In the genomic region with DNA sequence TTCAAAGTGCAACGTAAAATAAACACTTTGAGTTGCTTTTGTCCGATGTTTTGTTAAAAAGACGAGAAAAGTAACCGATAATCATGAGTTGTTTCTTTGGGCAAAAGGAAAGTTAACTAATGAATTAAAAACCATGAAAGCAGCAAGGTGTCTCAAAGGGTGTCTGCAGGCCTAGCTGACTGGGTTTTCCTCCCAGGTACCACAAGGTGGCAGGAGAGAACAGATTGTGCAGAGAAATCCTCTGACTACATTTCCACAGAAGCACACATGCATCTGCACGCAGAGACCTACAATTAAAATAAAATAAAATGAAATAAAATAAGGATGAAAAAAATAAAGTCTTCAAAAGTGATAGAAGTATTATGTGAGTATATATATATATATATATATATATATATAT, we compare ENCODE assay signal across 8 mouse cellular contexts.
DNase-seq lines count a peak whose midpoint lies in the region; ATAC-seq and TF ChIP-seq lines count a peak whose summit lies in the region.

No protein-coding gene starts in this region.

- no peak for ATAC-seq in limb, embryonic 11.5 days (ENCODE audit: insufficient number of reproducible peaks, low FRiP score, low TSS enrichment, low read depth)
- peak; percentile 71; the same call in 1 of the 2 replicates for ATAC-seq in hindbrain, embryonic 13.5 days (ENCODE audit: low FRiP score)
- ATAC-seq in midbrain, embryonic 14.5 days (ENCODE audit: low FRiP score, low TSS enrichment), result no peak; the same call in 1 of the 2 replicates
- ATAC-seq in megakaryocyte-erythroid progenitor cell, adult 5-6 weeks (replicated peaks; ENCODE audit: low FRiP score, low TSS enrichment, poor library complexity, severe bottlenecking), result no peak

- no peak for TF ChIP-seq POLR2A in bone marrow, adult 2 months (IDR thresholded peaks at IDR 0.05; ENCODE audit: borderline replicate concordance, control insufficient read depth, low read depth, low read length)

- peak; percentile 13; the same call in 1 of the 2 replicates for TF ChIP-seq CTCF in bone marrow, adult 2 months (IDR thresholded peaks at IDR 0.05; ENCODE audit: control insufficient read depth, insufficient read depth, low read length)

- no peak overlapping the region for H3K27ac ChIP-seq in limb, embryonic 11.5 days (replicated peaks; ENCODE audit: low read depth, low read length)
- no peak overlapping the region for H3K27ac ChIP-seq in limb, embryonic 10.5 days
- H3K27ac ChIP-seq in bone marrow, adult 2 months (ENCODE audit: control insufficient read depth, insufficient read depth, low read depth, low read length, poor library complexity), result no peak overlapping the region
- no peak overlapping the region for H3K27ac ChIP-seq in hindbrain, embryonic 13.5 days
- no peak overlapping the region for H3K27ac ChIP-seq in midbrain, embryonic 14.5 days (replicated peaks; ENCODE audit: low read depth, low read length)

- no peaks in the 10 kb centered on the region for H3K4me1 ChIP-seq in limb, embryonic 11.5 days (ENCODE audit: control insufficient read depth, insufficient read depth, low read length)
- no peaks in the 10 kb centered on the region for H3K4me1 ChIP-seq in limb, embryonic 10.5 days
- no peaks in the 10 kb centered on the region for H3K4me1 ChIP-seq in bone marrow, adult 2 months (ENCODE audit: control insufficient read depth, insufficient read depth, low read length)
- H3K4me1 ChIP-seq in hindbrain, embryonic 13.5 days (replicated peaks), result no peaks in the 10 kb centered on the region
- H3K4me1 ChIP-seq in midbrain, embryonic 14.5 days (ENCODE audit: control insufficient read depth, insufficient read depth, low read length), result no peaks in the 10 kb centered on the region

- H3K4me3 ChIP-seq in limb, embryonic 11.5 days (ENCODE audit: low read depth, low read length), result no peak overlapping the region
- H3K4me3 ChIP-seq in limb, embryonic 10.5 days, result no peak overlapping the region
- H3K4me3 ChIP-seq in bone marrow, adult 2 months (replicated peaks; ENCODE audit: control insufficient read depth, low read depth, low read length), result no peak overlapping the region
- H3K4me3 ChIP-seq in hindbrain, embryonic 13.5 days, result no peak overlapping the region
- H3K4me3 ChIP-seq in midbrain, embryonic 14.5 days (replicated peaks; ENCODE audit: low read depth, low read length), result no peak overlapping the region

- no peak overlapping the region for H3K4me2 ChIP-seq in limb, embryonic 11.5 days (ENCODE audit: low read depth, severe bottlenecking)
- H3K4me2 ChIP-seq in hindbrain, embryonic 13.5 days, result no peak overlapping the region
- H3K4me2 ChIP-seq in midbrain, embryonic 14.5 days (ENCODE audit: low read length), result no peak overlapping the region

- DNase-seq in limb, embryonic 11.5 days (ENCODE audit: low spot score), result peak; percentile 36
- no peak for DNase-seq in limb, embryonic 10.5 days (ENCODE audit: low spot score)
- peak; percentile 77 for DNase-seq in midbrain, embryonic 14.5 days
- no peak for DNase-seq in spleen, postnatal 36 days (ENCODE audit: low spot score in 2 of 2)
- DNase-seq in thymus, postnatal 25 days, result no peak

- no peaks in the 10 kb centered on the region for H3K9me3 ChIP-seq in limb, embryonic 11.5 days (ENCODE audit: control insufficient read depth, low read length)
- H3K9me3 ChIP-seq in limb, embryonic 10.5 days (replicated peaks), result no peaks in the 10 kb centered on the region
- no peaks in the 10 kb centered on the region for H3K9me3 ChIP-seq in hindbrain, embryonic 13.5 days
- H3K9me3 ChIP-seq in midbrain, embryonic 14.5 days (ENCODE audit: control insufficient read depth, low read length), result no peaks in the 10 kb centered on the region

- no peak overlapping the region for H3K9ac ChIP-seq in limb, embryonic 11.5 days (ENCODE audit: low read length)
- H3K9ac ChIP-seq in hindbrain, embryonic 13.5 days, result no peak overlapping the region
- H3K9ac ChIP-seq in midbrain, embryonic 14.5 days (replicated peaks; ENCODE audit: low read length), result no peak overlapping the region

- WGBS in limb, embryonic 11.5 days, result 54% methylated on average over 5 of the region's 5 CpGs
- 56% methylated on average over 5 of the region's 5 CpGs for WGBS in limb, embryonic 10.5 days
- 53% methylated on average over 5 of the region's 5 CpGs for WGBS in bone marrow, adult 2 months
- WGBS in hindbrain, embryonic 13.5 days, result 46% methylated on average over 5 of the region's 5 CpGs
- 56% methylated on average over 5 of the region's 5 CpGs for WGBS in midbrain, embryonic 14.5 days

- no peaks in the 10 kb centered on the region for H3K27me3 ChIP-seq in limb, embryonic 11.5 days (ENCODE audit: control insufficient read depth, insufficient read depth, low read length)
- H3K27me3 ChIP-seq in limb, embryonic 10.5 days (ENCODE audit: low read depth, poor library complexity, severe bottlenecking), result no peaks in the 10 kb centered on the region
- no peaks in the 10 kb centered on the region for H3K27me3 ChIP-seq in hindbrain, embryonic 13.5 days
- H3K27me3 ChIP-seq in midbrain, embryonic 14.5 days (ENCODE audit: control insufficient read depth, insufficient read depth, low read length), result no peaks in the 10 kb centered on the region

- H3K36me3 ChIP-seq in limb, embryonic 11.5 days (ENCODE audit: control insufficient read depth, insufficient read depth, low read length), result no peaks in the 10 kb centered on the region
- H3K36me3 ChIP-seq in limb, embryonic 10.5 days, result no peaks in the 10 kb centered on the region
- H3K36me3 ChIP-seq in hindbrain, embryonic 13.5 days, result no peaks in the 10 kb centered on the region
- no peaks in the 10 kb centered on the region for H3K36me3 ChIP-seq in midbrain, embryonic 14.5 days (ENCODE audit: control insufficient read depth, insufficient read depth, low read length)

Comparison
In these comparisons a context has a peak if more than half of its experiments do, and no peak if none do; other contexts are left out.
1. DNase-seq: peak in limb, embryonic 11.5 days (single experiment) and midbrain, embryonic 14.5 days (single experiment); none in limb, embryonic 10.5 days (single experiment), spleen, postnatal 36 days (0 of 2) and thymus, postnatal 25 days (single experiment).